Mouse (Mus musculus): ENCODE measurements around the gene Pigr. TPM values are rescaled to one million over a fixed set of nuclear protein-coding genes. Genes with fewer than 3 reads are reported as not detected.

The Pigr gene
- polyA plus RNA-seq, 1 experiment from 2014 or later, result not detected

- no peak overlapping the region for H3K4me3 ChIP-seq (ENCODE audit: low read depth, low read length)
- H3K36me3 ChIP-seq (ENCODE audit: control insufficient read depth, insufficient read depth, low read length), result no peaks in the 10 kb centered on the region
- no peak overlapping the region for H3K4me2 ChIP-seq (ENCODE audit: low read depth)
- ATAC-seq (ENCODE audit: insufficient read depth, low FRiP score, low TSS enrichment) (no peak), DNase-seq (ENCODE audit: low spot score) (no peak)
- H3K9ac ChIP-seq (ENCODE audit: low read length), result no peak overlapping the region
- H3K27ac ChIP-seq (ENCODE audit: low read depth, low read length), result no peak overlapping the region
- H3K4me1 ChIP-seq (ENCODE audit: control insufficient read depth, insufficient read depth, low read length), result no peaks in the 10 kb centered on the region
- 69% methylated on average over 3 of the region's 3 CpGs for WGBS
- H3K9me3 ChIP-seq (ENCODE audit: control insufficient read depth, low read length), result no peaks in the 10 kb centered on the region
- H3K27me3 ChIP-seq (ENCODE audit: control insufficient read depth, insufficient read depth, low read length), result no peaks in the 10 kb centered on the region
These were observed 27.9 kb upstream of the Pigr start for GRCm38 (mm10) chr1:130798551-130798950.

- DNase-seq (ENCODE audit: low spot score) (no peak), ATAC-seq (ENCODE audit: insufficient read depth, low FRiP score, low TSS enrichment) (no peak)
- WGBS, result 92% methylated on average over 2 of the region's 2 CpGs
- Histone ChIP-seq H3K4me2 (ENCODE audit: low read depth) (no peak overlapping the region), H3K4me1 (ENCODE audit: control insufficient read depth, insufficient read depth, low read length) (no peaks in the 10 kb centered on the region), H3K36me3 (ENCODE audit: control insufficient read depth, insufficient read depth, low read length) (no peaks in the 10 kb centered on the region), H3K4me3 (ENCODE audit: low read depth, low read length) (no peak overlapping the region), H3K9ac (ENCODE audit: low read length) (no peak overlapping the region), H3K9me3 (ENCODE audit: control insufficient read depth, low read length) (no peaks in the 10 kb centered on the region), H3K27me3 (ENCODE audit: control insufficient read depth, insufficient read depth, low read length) (no peaks in the 10 kb centered on the region), H3K27ac (ENCODE audit: low read depth, low read length) (no peak overlapping the region)
These were observed 27.1 kb upstream of the Pigr start for GRCm38 (mm10) chr1:130799399-130799798.

DNA sequence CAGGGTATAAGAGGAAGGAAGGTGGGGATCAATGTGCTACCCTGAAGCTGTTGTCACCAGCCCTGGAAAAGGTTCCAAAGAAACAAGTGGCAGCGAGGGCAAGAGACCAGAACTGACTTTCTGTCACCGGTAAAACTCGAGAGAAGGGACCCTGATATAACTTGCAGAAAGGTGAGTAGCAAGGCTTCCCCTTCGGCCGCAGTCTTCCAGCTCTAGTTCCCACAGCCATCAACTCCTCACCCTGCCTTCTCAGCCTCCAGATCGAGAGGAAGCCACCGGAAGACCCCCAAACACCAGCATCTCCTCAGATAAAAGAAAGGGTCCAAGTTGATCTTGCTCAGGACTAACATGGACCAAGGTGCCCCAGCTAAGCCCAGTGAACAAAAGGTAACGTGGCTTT lies 25.9 kb upstream of the Pigr start, which contains the start of gene Fcamr:
TSS of gene Fcamr (plus strand) at position 301 of the 400 bp plus-strand sequence.
- ATAC-seq (ENCODE audit: insufficient read depth, low FRiP score, low TSS enrichment), result no peak
- H3K9me3 ChIP-seq (ENCODE audit: control insufficient read depth, low read length), result no peaks in the 10 kb centered on the region
- no peak within 1 kb of the TSS for H3K4me2 ChIP-seq (ENCODE audit: low read depth)
- H3K9ac ChIP-seq (ENCODE audit: low read length), result no peak within 1 kb of the TSS
- H3K27me3 ChIP-seq (ENCODE audit: control insufficient read depth, insufficient read depth, low read length), result no peaks in the 10 kb centered on the region
- no peaks in the 10 kb centered on the region for H3K4me1 ChIP-seq (ENCODE audit: control insufficient read depth, insufficient read depth, low read length)
- 95% methylated on average over 8 of the region's 8 CpGs for WGBS
- DNase-seq (ENCODE audit: low spot score), result no peak
- H3K27ac ChIP-seq (ENCODE audit: low read depth, low read length), result no peak within 1 kb of the TSS
- no peaks in the 10 kb centered on the region for H3K36me3 ChIP-seq (ENCODE audit: control insufficient read depth, insufficient read depth, low read length)
- no peak within 1 kb of the TSS for H3K4me3 ChIP-seq (ENCODE audit: low read depth, low read length)

DNA sequence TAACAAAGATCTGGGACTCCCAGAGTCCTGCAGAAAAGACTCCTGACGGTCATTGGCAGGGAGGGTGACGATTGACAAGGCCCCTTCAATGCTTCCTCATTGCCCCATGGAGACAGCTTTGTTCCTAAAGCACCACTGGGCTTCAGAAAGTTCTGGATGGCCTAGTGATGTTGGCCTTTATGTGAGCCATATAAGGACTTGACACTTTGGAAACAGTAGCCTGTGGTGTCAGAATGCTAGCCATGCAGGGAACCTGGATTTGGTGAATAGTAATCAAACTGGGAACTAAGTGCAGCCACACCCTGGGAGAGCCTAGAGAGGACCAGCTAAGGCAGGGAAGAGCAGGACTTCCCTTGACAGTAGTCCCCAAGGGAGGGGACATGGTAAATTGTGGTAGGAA lies 25.0 kb upstream of the Pigr start:
- Histone ChIP-seq H3K4me1 (ENCODE audit: control insufficient read depth, insufficient read depth, low read length) (no peaks in the 10 kb centered on the region), H3K4me2 (ENCODE audit: low read depth) (no peak overlapping the region), H3K27ac (ENCODE audit: low read depth, low read length) (no peak overlapping the region), H3K36me3 (ENCODE audit: control insufficient read depth, insufficient read depth, low read length) (no peaks in the 10 kb centered on the region), H3K9me3 (ENCODE audit: control insufficient read depth, low read length) (no peaks in the 10 kb centered on the region), H3K9ac (ENCODE audit: low read length) (no peak overlapping the region), H3K4me3 (ENCODE audit: low read depth, low read length) (no peak overlapping the region), H3K27me3 (ENCODE audit: control insufficient read depth, insufficient read depth, low read length) (no peaks in the 10 kb centered on the region)
- ATAC-seq (ENCODE audit: insufficient read depth, low FRiP score, low TSS enrichment) (no peak), DNase-seq (ENCODE audit: low spot score) (no peak)
- WGBS, result 82% methylated on average over 2 of the region's 2 CpGs

- no peak overlapping the region for H3K4me3 ChIP-seq (ENCODE audit: low read depth, low read length)
- no peak overlapping the region for H3K27ac ChIP-seq (ENCODE audit: low read depth, low read length)
- ATAC-seq (ENCODE audit: insufficient read depth, low FRiP score, low TSS enrichment) (no peak), DNase-seq (ENCODE audit: low spot score) (no peak)
- WGBS, result 47% methylated on average over 6 of the region's 6 CpGs
- no peaks in the 10 kb centered on the region for H3K9me3 ChIP-seq (ENCODE audit: control insufficient read depth, low read length)
- no peak overlapping the region for H3K9ac ChIP-seq (ENCODE audit: low read length)
- no peak overlapping the region for H3K4me2 ChIP-seq (ENCODE audit: low read depth)
- H3K27me3 ChIP-seq (ENCODE audit: control insufficient read depth, insufficient read depth, low read length), result no peaks in the 10 kb centered on the region
- no peaks in the 10 kb centered on the region for H3K4me1 ChIP-seq (ENCODE audit: control insufficient read depth, insufficient read depth, low read length)
- no peaks in the 10 kb centered on the region for H3K36me3 ChIP-seq (ENCODE audit: control insufficient read depth, insufficient read depth, low read length)
These were observed 23.5 kb upstream of the Pigr start for GRCm38 (mm10) chr1:130802976-130803375.

DNA sequence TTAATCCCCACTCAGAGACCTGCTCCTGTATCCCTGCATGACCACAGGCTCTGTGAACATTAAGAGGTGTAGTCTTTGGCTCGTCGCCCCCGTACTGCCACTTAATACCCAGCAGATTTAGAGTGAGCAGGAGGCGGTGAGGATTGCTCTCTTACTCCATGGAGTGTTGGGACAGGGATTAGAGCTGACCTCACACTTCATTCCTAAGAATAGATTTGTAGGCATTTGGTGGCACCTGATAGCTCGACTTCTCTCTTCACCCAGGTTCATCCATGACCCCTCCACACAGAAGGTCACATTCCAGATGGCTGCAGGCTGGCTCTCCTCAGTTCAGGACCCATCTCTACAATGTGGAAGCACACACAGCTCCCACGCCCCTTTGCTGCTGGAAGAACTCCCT lies 22.2 kb upstream of the Pigr start:
- Histone ChIP-seq H3K4me1 (ENCODE audit: control insufficient read depth, insufficient read depth, low read length) (no peaks in the 10 kb centered on the region), H3K27ac (ENCODE audit: low read depth, low read length) (no peak overlapping the region), H3K27me3 (ENCODE audit: control insufficient read depth, insufficient read depth, low read length) (no peaks in the 10 kb centered on the region), H3K4me2 (ENCODE audit: low read depth) (no peak overlapping the region), H3K9me3 (ENCODE audit: control insufficient read depth, low read length) (no peaks in the 10 kb centered on the region), H3K36me3 (ENCODE audit: control insufficient read depth, insufficient read depth, low read length) (no peaks in the 10 kb centered on the region), H3K9ac (ENCODE audit: low read length) (no peak overlapping the region), H3K4me3 (ENCODE audit: low read depth, low read length) (no peak overlapping the region)
- DNase-seq (ENCODE audit: low spot score) (no peak), ATAC-seq (ENCODE audit: insufficient read depth, low FRiP score, low TSS enrichment) (no peak)
- WGBS, result 81% methylated on average over 6 of the region's 6 CpGs

- no peaks in the 10 kb centered on the region for H3K27me3 ChIP-seq (ENCODE audit: control insufficient read depth, insufficient read depth, low read length)
- no peak overlapping the region for H3K4me2 ChIP-seq (ENCODE audit: low read depth)
- ATAC-seq (ENCODE audit: insufficient read depth, low FRiP score, low TSS enrichment) (no peak), DNase-seq (ENCODE audit: low spot score) (no peak)
- 88% methylated on average over 3 of the region's 3 CpGs for WGBS
- H3K9ac ChIP-seq (ENCODE audit: low read length), result no peak overlapping the region
- no peak overlapping the region for H3K4me3 ChIP-seq (ENCODE audit: low read depth, low read length)
- no peaks in the 10 kb centered on the region for H3K36me3 ChIP-seq (ENCODE audit: control insufficient read depth, insufficient read depth, low read length)
- no peaks in the 10 kb centered on the region for H3K4me1 ChIP-seq (ENCODE audit: control insufficient read depth, insufficient read depth, low read length)
- no peak overlapping the region for H3K27ac ChIP-seq (ENCODE audit: low read depth, low read length)
- no peaks in the 10 kb centered on the region for H3K9me3 ChIP-seq (ENCODE audit: control insufficient read depth, low read length)
These were observed 15.6 kb upstream of the Pigr start for GRCm38 (mm10) chr1:130810906-130811305.

- Histone ChIP-seq H3K4me3 (ENCODE audit: low read depth, low read length) (no peak overlapping the region), H3K27me3 (ENCODE audit: control insufficient read depth, insufficient read depth, low read length) (no peaks in the 10 kb centered on the region), H3K27ac (ENCODE audit: low read depth, low read length) (no peak overlapping the region), H3K36me3 (ENCODE audit: control insufficient read depth, insufficient read depth, low read length) (no peaks in the 10 kb centered on the region), H3K9ac (ENCODE audit: low read length) (no peak overlapping the region), H3K4me1 (ENCODE audit: control insufficient read depth, insufficient read depth, low read length) (no peaks in the 10 kb centered on the region), H3K9me3 (ENCODE audit: control insufficient read depth, low read length) (no peaks in the 10 kb centered on the region), H3K4me2 (ENCODE audit: low read depth) (no peak overlapping the region)
- no peak for ATAC-seq (ENCODE audit: insufficient read depth, low FRiP score, low TSS enrichment)
- 66% methylated on average over 17 of the region's 17 CpGs for WGBS
- no peak for DNase-seq (ENCODE audit: low spot score)
These were observed 15.2 kb upstream of the Pigr start for GRCm38 (mm10) chr1:130811316-130811715.

DNA sequence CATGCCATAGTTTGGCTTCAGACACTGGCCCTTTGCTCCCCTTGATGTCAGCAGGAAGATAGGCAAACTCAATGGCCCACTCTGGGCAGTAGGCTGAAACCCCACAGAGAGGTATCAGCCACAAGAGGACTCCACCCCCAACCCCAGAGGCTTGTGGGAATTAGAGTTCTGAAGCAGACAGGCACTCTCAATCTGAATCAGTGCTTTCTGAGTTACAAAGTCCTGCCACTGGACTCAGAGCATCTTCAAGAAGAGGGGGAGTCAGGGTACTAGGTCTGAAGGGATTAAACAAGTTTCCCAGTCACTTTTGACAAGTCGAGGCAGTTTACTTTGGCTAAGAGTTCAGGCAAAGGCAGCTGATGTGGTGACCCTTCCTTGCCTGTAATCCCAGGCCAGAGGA lies 6.7 kb upstream of the Pigr start:
- H3K9ac ChIP-seq (ENCODE audit: low read length), result no peak overlapping the region
- H3K4me2 ChIP-seq (ENCODE audit: low read depth), result no peak overlapping the region
- H3K36me3 ChIP-seq (ENCODE audit: control insufficient read depth, insufficient read depth, low read length), result no peaks in the 10 kb centered on the region
- ATAC-seq (ENCODE audit: insufficient read depth, low FRiP score, low TSS enrichment), result no peak
- no peaks in the 10 kb centered on the region for H3K9me3 ChIP-seq (ENCODE audit: control insufficient read depth, low read length)
- 91% methylated on average over 1 of the region's 1 CpGs for WGBS
- no peaks in the 10 kb centered on the region for H3K4me1 ChIP-seq (ENCODE audit: control insufficient read depth, insufficient read depth, low read length)
- no peak overlapping the region for H3K27ac ChIP-seq (ENCODE audit: low read depth, low read length)
- no peaks in the 10 kb centered on the region for H3K27me3 ChIP-seq (ENCODE audit: control insufficient read depth, insufficient read depth, low read length)
- DNase-seq (ENCODE audit: low spot score), result no peak
- no peak overlapping the region for H3K4me3 ChIP-seq (ENCODE audit: low read depth, low read length)
